ENCODE assay signal across 7 mouse cellular contexts in the genomic region with DNA sequence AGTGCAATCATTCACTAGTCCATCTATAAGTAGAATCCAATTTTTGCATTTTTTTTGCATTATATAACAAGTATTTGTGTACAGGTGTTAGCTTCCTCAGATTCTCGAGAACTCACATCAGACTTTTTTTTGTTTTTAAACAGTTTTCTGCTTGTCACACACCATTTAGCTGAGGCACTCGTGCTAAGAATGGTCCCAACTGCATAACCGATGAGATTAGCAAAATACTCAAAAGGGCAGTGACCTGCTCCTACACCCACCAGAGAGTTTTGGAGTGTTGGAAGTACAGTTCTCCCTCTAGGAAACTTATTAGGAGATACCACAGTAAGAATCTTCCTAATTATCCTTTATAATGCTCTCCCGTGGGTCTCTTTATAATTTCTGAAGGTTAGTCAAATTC. TPM values are rescaled to one million over a fixed set of nuclear protein-coding genes. Genes with fewer than 3 reads are reported as not detected.
DNase-seq lines count a peak whose midpoint lies in the region; ATAC-seq and TF ChIP-seq lines count a peak whose summit lies in the region.

No protein-coding gene starts in this region.

- H3K27ac ChIP-seq in lung, embryonic 14.5 days (ENCODE audit: low read depth): no peak overlapping the region
- no peak overlapping the region for H3K27ac ChIP-seq in forebrain, embryonic 12.5 days
- H3K27ac ChIP-seq in limb, embryonic 15.5 days: no peak overlapping the region
- no peak overlapping the region for H3K27ac ChIP-seq in stomach, embryonic 15.5 days

- intact Hi-C loops in left cerebral cortex, postnatal 10 days (cut with DNase I): no loop called here

- H3K4me1 ChIP-seq in lung, embryonic 14.5 days (ENCODE audit: insufficient read depth): peaks cover 7% of the 10 kb centered on the region; the same call in 1 of the 2 replicates
- no peaks in the 10 kb centered on the region for H3K4me1 ChIP-seq in lung, adult 2 months (ENCODE audit: control insufficient read depth, insufficient read depth, low read length)
- H3K4me1 ChIP-seq in forebrain, embryonic 12.5 days: peaks cover 29% of the 10 kb centered on the region
- H3K4me1 ChIP-seq in limb, embryonic 15.5 days: peaks cover 13% of the 10 kb centered on the region
- no peaks in the 10 kb centered on the region; the same call in 1 of the 2 replicates for H3K4me1 ChIP-seq in stomach, embryonic 15.5 days

- no peak for ATAC-seq in lung, embryonic 14.5 days (ENCODE audit: insufficient read depth)
- no peak for ATAC-seq in forebrain, embryonic 12.5 days (ENCODE audit: low FRiP score)
- ATAC-seq in limb, embryonic 15.5 days (ENCODE audit: insufficient number of reproducible peaks, low FRiP score, low TSS enrichment, low read depth): no peak
- ATAC-seq in stomach, embryonic 15.5 days (ENCODE audit: insufficient read depth, low FRiP score, low read depth): no peak

- peak overlapping the region; percentile 73 for H3K4me3 ChIP-seq in lung, embryonic 14.5 days (ENCODE audit: low read depth, low read length)
- H3K4me3 ChIP-seq in lung, adult 2 months (replicated peaks; ENCODE audit: extremely low read depth, low read depth, low read length): no peak overlapping the region
- H3K4me3 ChIP-seq in forebrain, embryonic 12.5 days (replicated peaks): peak overlapping the region; percentile 84
- peak overlapping the region; percentile 92 for H3K4me3 ChIP-seq in limb, embryonic 15.5 days
- H3K4me3 ChIP-seq in stomach, embryonic 15.5 days (replicated peaks): peak overlapping the region; percentile 95

- TF ChIP-seq CTCF in lung, embryonic 14.5 days (IDR thresholded peaks at IDR 0.05; ENCODE audit: low read depth): no peak
- TF ChIP-seq CTCF in lung, adult 2 months (IDR thresholded peaks at IDR 0.05; ENCODE audit: insufficient read depth, low read length): no peak

- no peaks in the 10 kb centered on the region for H3K27me3 ChIP-seq in lung, embryonic 14.5 days (ENCODE audit: insufficient read depth, low read length)
- H3K27me3 ChIP-seq in forebrain, embryonic 12.5 days: peaks cover 5% of the 10 kb centered on the region; the same call in 1 of the 2 replicates
- no peaks in the 10 kb centered on the region for H3K27me3 ChIP-seq in limb, embryonic 15.5 days
- no peaks in the 10 kb centered on the region for H3K27me3 ChIP-seq in stomach, embryonic 15.5 days (replicated peaks)

- peak overlapping the region; percentile 100 for H3K4me2 ChIP-seq in lung, embryonic 14.5 days
- H3K4me2 ChIP-seq in forebrain, embryonic 12.5 days: peak overlapping the region; percentile 98
- H3K4me2 ChIP-seq in limb, embryonic 15.5 days: peak overlapping the region; percentile 97
- H3K4me2 ChIP-seq in stomach, embryonic 15.5 days: peak overlapping the region; percentile 99

- no peak for TF ChIP-seq POLR2A in lung, adult 2 months (IDR thresholded peaks at IDR 0.05; ENCODE audit: borderline replicate concordance, extremely low read depth, low read depth, low read length)

- H3K9me3 ChIP-seq in lung, embryonic 14.5 days (ENCODE audit: low read depth, low read length): no peaks in the 10 kb centered on the region
- no peaks in the 10 kb centered on the region for H3K9me3 ChIP-seq in forebrain, embryonic 12.5 days
- no peaks in the 10 kb centered on the region for H3K9me3 ChIP-seq in limb, embryonic 15.5 days
- no peaks in the 10 kb centered on the region for H3K9me3 ChIP-seq in stomach, embryonic 15.5 days

- 28% methylated on average over 4 of the region's 4 CpGs for WGBS in lung, embryonic 14.5 days
- 39% methylated on average over 4 of the region's 4 CpGs for WGBS in lung, adult 2 months
- WGBS in forebrain, embryonic 12.5 days: 24% methylated on average over 4 of the region's 4 CpGs
- 41% methylated on average over 4 of the region's 4 CpGs for WGBS in limb, embryonic 15.5 days
- WGBS in stomach, embryonic 15.5 days: 39% methylated on average over 4 of the region's 4 CpGs

- no peak for DNase-seq in lung, embryonic 14.5 days
- no peak for DNase-seq in lung, adult 2 months
- DNase-seq in left cerebral cortex, postnatal 10 days (ENCODE audit: extremely low spot score in 1 of 2, low spot score in 2 of 2): no peak
- no peak for DNase-seq in cerebellum, postnatal 36 days

- H3K36me3 ChIP-seq in lung, embryonic 14.5 days (ENCODE audit: insufficient read depth): no peaks in the 10 kb centered on the region
- no peaks in the 10 kb centered on the region for H3K36me3 ChIP-seq in forebrain, embryonic 12.5 days (replicated peaks)
- no peaks in the 10 kb centered on the region for H3K36me3 ChIP-seq in limb, embryonic 15.5 days
- H3K36me3 ChIP-seq in stomach, embryonic 15.5 days: no peaks in the 10 kb centered on the region

- peak overlapping the region; percentile 54 for H3K9ac ChIP-seq in lung, embryonic 14.5 days
- peak overlapping the region; percentile 8; the same call in 1 of the 2 replicates for H3K9ac ChIP-seq in forebrain, embryonic 12.5 days
- no peak overlapping the region for H3K9ac ChIP-seq in limb, embryonic 15.5 days
- H3K9ac ChIP-seq in stomach, embryonic 15.5 days: no peak overlapping the region

RNA-seq across cellular contexts. Expression of a gene that starts 1.0 kb away (rescaled TPM):
- polyA plus RNA-seq in lung, embryonic 14.5 days (2014; fragmentation: Nextera tagmentation; extraction: Ambion mirVana): 13.6 and 15.1 TPM in 2 replicates
- 1.2 and 6.4 TPM in 2 replicates for polyA plus RNA-seq in lung, adult 2 months (2012; rRNA removed)
- polyA plus RNA-seq in forebrain, embryonic 12.5 days (2016; fragmentation: Nextera tagmentation; extraction: Ambion mirVana): 10.4 and 10.5 TPM in 2 replicates
- polyA plus RNA-seq in limb, embryonic 15.5 days (2015; fragmentation: Nextera tagmentation; extraction: Ambion mirVana): 46.5 and 48.2 TPM in 2 replicates
- polyA plus RNA-seq in stomach, embryonic 15.5 days (2015; fragmentation: Nextera tagmentation; extraction: Ambion mirVana): 14.4 and 17.1 TPM in 2 replicates
- total RNA-seq in left cerebral cortex, postnatal 10 days (2021): 1 to 10 TPM; 4.3 to 4.4 TPM

RNA-seq across cellular contexts. Expression of a gene that starts 1.3 kb away (rescaled TPM):
- 5.3 and 5.7 TPM in 2 replicates for polyA plus RNA-seq in lung, embryonic 14.5 days (2014; fragmentation: Nextera tagmentation; extraction: Ambion mirVana)
- polyA plus RNA-seq in lung, adult 2 months (2012; rRNA removed): 2.8 and 4.0 TPM in 2 replicates
- 6.8 and 8.4 TPM in 2 replicates for polyA plus RNA-seq in forebrain, embryonic 12.5 days (2016; fragmentation: Nextera tagmentation; extraction: Ambion mirVana)
- 13.6 and 13.7 TPM in 2 replicates for polyA plus RNA-seq in limb, embryonic 15.5 days (2015; fragmentation: Nextera tagmentation; extraction: Ambion mirVana)
- polyA plus RNA-seq in stomach, embryonic 15.5 days (2015; fragmentation: Nextera tagmentation; extraction: Ambion mirVana): 8.5 and 9.2 TPM in 2 replicates
- 10 to 100 TPM; 33.1 to 35.4 TPM for total RNA-seq in left cerebral cortex, postnatal 10 days (2021)

RNA-seq across cellular contexts. Expression of a gene that starts 52.3 kb away (rescaled TPM):
- polyA plus RNA-seq in lung, embryonic 14.5 days (2014; fragmentation: Nextera tagmentation; extraction: Ambion mirVana): 29.4 and 32.0 TPM in 2 replicates
- 6.1 and 7.2 TPM in 2 replicates for polyA plus RNA-seq in lung, adult 2 months (2012; rRNA removed)
- polyA plus RNA-seq in forebrain, embryonic 12.5 days (2016; fragmentation: Nextera tagmentation; extraction: Ambion mirVana): 22.2 and 26.3 TPM in 2 replicates
- 32.5 and 32.6 TPM in 2 replicates for polyA plus RNA-seq in limb, embryonic 15.5 days (2015; fragmentation: Nextera tagmentation; extraction: Ambion mirVana)
- 22.8 and 23.6 TPM in 2 replicates for polyA plus RNA-seq in stomach, embryonic 15.5 days (2015; fragmentation: Nextera tagmentation; extraction: Ambion mirVana)
- total RNA-seq in left cerebral cortex, postnatal 10 days (2021): 10 to 100 TPM; 11.6 to 12.2 TPM

Comparison
In these comparisons a context has a peak if more than half of its experiments do, and no peak if none do; other contexts are left out.
1. H3K9ac ChIP-seq: peak in lung, embryonic 14.5 days (single experiment) and forebrain, embryonic 12.5 days (single experiment); none in limb, embryonic 15.5 days (single experiment) and stomach, embryonic 15.5 days (single experiment).
2. Peak in every context shown above with its lines, with median percentiles within 50 percentile points of each other: H3K4me2 ChIP-seq.